Mouse (Mus musculus) lung, postnatal 0 days (tissue): ENCODE results near the gene 9930022D16Rik. TPM values are rescaled to one million over a fixed set of nuclear protein-coding genes. Genes with fewer than 3 reads are reported as not detected.

ENCODE experiments used
- ATAC-seq: fragments of 200-750 bp; cut with Nextera tagmentation; 2 replicates; pipeline ENCODE4 v1.8.0; 2017; ENCODE audit warnings: moderate library complexity
- DNase-seq: peaks from one replicate; pipeline ENCODE4 v3.0.0-alpha.2; 2016; ENCODE audit warnings: low spot score
- H3K27ac ChIP-seq: fragments of 300-500 bp; sonication (generic); 2 replicates; pipeline ENCODE4 v1.5.1; 2014; ENCODE audit warnings: antibody characterized with exemption, mild to moderate bottlenecking, low read length, mixed read lengths
- H3K27me3 ChIP-seq: fragments of 300-500 bp; sonication (generic); replicated peaks from 2 replicates; pipeline ENCODE4 v1.6.1; 2014; ENCODE audit warnings: low read length, mixed read lengths; ENCODE audit not compliant: insufficient read depth
- H3K36me3 ChIP-seq: fragments of 300-500 bp; sonication (generic); 2 replicates; pipeline ENCODE4 v1.6.1; 2014; ENCODE audit warnings: low read length, mixed read lengths; ENCODE audit not compliant: insufficient read depth
- H3K4me1 ChIP-seq: fragments of 300-500 bp; sonication (generic); 2 replicates; pipeline ENCODE4 v1.6.1; 2014; ENCODE audit warnings: antibody characterized with exemption, low read depth, low read length, mixed read lengths; ENCODE audit not compliant: insufficient read depth
- H3K4me2 ChIP-seq: fragments of 300-500 bp; sonication (generic); replicated peaks from 2 replicates; pipeline ENCODE4 v1.6.1; 2014; ENCODE audit warnings: low read depth, mild to moderate bottlenecking, low read length, moderate library complexity, mixed read lengths
- H3K4me3 ChIP-seq: fragments of 300-500 bp; sonication (generic); 2 replicates; pipeline ENCODE4 v1.5.1; 2014; ENCODE audit warnings: low read depth, low read length
- H3K9ac ChIP-seq: fragments of 300-500 bp; sonication (generic); replicated peaks from 2 replicates; pipeline ENCODE4 v1.6.1; 2014; ENCODE audit warnings: low read depth, mild to moderate bottlenecking
- H3K9me3 ChIP-seq: fragments of 300-500 bp; sonication (generic); 2 replicates; pipeline ENCODE4 v1.6.1; 2016; ENCODE audit warnings: low read length, mixed read lengths
- CTCF ChIP-seq: IDR thresholded peaks from 2 replicates; pipeline ENCODE4 v1.5.1; 2016; ENCODE audit warnings: antibody characterized with exemption, mild to moderate bottlenecking
- EP300 ChIP-seq: IDR thresholded peaks from 2 replicates; pipeline ENCODE4 v1.6.1; 2016; ENCODE audit warnings: antibody characterized with exemption, mild to moderate bottlenecking, control low read depth
- WGBS: fragments of 180-500 bp; shearing (Covaris S2); extraction: QIAGEN DNeasy Blood & Tissue Kit; methylation state at CpG from one replicate; pipeline ENCODE4 v1.1.7; 2014; 5-methylcytosine and 5-hydroxymethylcytosine counted together
- polyA plus RNA-seq: library from polyadenylated mRNA; unstranded; fragments of >200 nt; fragmentation: Nextera tagmentation; extraction: Ambion mirVana; gene quantifications from 2 replicates; pipeline ENCODE4 v1.2.1, GENCODE M21; 2015

Gene 9930022D16Rik
- polyA plus RNA-seq, 1 experiment from 2014 or later: 0.07 TPM

DNA sequence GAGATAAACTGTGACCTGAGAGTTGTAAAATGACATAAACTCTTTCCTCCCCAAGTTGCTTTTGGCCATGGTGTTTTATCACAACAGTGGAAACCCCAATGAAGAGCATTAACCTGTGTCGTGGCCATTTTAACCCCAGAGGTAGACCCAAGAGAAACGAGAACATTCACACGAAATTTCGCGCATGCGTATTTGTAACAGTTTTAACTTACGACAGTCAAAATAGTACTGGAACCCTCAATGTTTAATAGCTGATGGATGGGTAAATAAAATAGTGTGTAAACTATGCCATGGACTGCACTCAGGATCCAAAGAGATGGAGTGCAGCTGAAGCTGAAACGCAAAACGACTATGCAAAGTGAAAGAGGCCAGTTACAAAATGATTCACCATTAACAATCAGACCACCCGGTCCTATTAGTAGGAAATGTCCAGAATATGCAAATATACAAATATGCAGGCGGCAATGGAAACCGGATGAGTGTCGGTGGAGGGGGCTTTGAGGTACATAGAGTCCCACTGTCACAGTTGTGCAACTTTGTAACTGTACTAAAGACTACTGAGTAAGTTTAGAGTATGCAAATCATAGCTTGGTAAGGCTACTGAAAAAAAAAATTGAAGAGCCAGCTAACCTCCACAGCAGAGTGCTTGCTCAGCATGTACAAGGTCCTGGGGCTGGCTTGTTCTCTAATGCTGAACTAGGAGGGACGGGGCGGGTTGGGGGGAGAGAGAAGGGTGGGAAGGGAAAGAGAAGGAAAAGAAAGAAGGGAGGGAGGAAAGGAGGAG lies 3.3 kb upstream of the 9930022D16Rik start:
- DNase-seq (no peak), ATAC-seq (no peak)
- H3K36me3 ChIP-seq: no peaks in the 10 kb centered on the region
- H3K4me1 ChIP-seq: no peaks in the 10 kb centered on the region
- WGBS: 85% methylated on average over 15 of the region's 15 CpGs
- no peak overlapping the region for H3K4me2 ChIP-seq
- H3K27me3 ChIP-seq: no peaks in the 10 kb centered on the region
- no peak overlapping the region for H3K9ac ChIP-seq
- TF ChIP-seq CTCF (no peak), EP300 (no peak)
- H3K9me3 ChIP-seq: no peaks in the 10 kb centered on the region
- H3K4me3 ChIP-seq: no peak overlapping the region
- no peak overlapping the region for H3K27ac ChIP-seq

DNA sequence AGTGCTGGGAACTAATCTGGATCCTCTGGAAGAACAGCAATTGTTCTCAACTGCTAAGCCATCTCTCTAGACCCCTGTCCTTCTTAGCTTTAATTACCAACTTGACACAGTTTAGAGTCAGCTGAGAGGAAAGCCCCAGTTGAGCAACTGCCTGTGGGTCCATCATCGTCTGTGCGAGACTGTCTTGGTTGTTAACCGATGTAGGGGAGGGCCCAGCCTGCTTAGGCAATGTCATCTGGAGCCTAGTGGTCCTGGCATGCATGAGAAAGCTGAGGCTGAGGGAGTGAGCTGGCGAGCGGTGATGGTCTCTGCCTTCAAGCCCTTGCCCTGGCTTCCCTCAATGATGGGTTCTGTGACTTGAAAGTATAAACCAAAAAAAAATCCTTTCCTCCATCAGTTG lies 1.1 kb downstream of the 9930022D16Rik start:
- Histone ChIP-seq H3K4me1 (no peaks in the 10 kb centered on the region; the same call in 1 of the 2 replicates), H3K4me3 (no peak overlapping the region), H3K4me2 (no peak overlapping the region), H3K9me3 (no peaks in the 10 kb centered on the region), H3K27ac (no peak overlapping the region), H3K9ac (no peak overlapping the region), H3K36me3 (no peaks in the 10 kb centered on the region), H3K27me3 (no peaks in the 10 kb centered on the region)
- WGBS: 91% methylated on average over 5 of the region's 5 CpGs
- TF ChIP-seq CTCF (no peak), EP300 (no peak)
- DNase-seq (no peak), ATAC-seq (no peak)

DNA sequence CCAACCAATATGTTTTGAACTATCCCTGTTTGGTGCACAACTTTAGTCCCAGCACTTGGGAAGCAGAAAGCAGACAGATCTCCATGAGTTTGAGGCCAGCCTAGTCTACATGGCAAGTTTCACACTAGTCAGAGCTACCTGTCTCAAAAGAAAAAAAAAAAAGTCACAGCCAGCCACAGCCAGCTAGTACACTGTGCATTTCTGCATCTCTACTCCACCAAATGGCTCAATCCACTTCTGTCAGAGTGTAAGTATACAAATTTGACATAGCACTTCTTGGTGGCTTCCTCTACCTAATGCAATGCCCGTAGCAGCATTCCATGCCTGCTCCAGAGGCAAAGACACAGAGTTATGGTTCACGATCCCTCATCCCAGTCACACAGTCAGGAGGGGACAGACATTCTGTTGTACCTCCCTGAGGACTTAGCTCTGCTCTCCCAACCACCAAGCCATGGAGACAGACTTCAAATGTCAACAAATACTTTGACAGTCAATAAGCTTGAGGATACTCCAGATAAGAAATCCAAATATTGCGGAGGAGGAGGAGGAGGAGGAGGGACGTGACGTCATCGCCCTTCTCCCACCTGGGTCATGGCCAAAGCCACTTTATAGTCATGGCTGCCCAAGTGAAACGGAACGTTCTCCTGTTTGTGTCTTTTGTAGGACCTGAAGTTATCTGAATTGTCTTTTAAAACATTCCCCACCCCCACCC lies 3.1 kb downstream of the 9930022D16Rik start:
- H3K36me3 ChIP-seq: no peaks in the 10 kb centered on the region
- ATAC-seq: peak; percentile 83
- H3K9ac ChIP-seq: no peak overlapping the region
- H3K4me1 ChIP-seq: no peaks in the 10 kb centered on the region; the same call in 1 of the 2 replicates
- 27% methylated on average over 8 of the region's 8 CpGs for WGBS
- no peak overlapping the region for H3K4me3 ChIP-seq
- no peaks in the 10 kb centered on the region for H3K27me3 ChIP-seq
- no peak overlapping the region for H3K4me2 ChIP-seq
- peak; percentile 80 for DNase-seq
- H3K9me3 ChIP-seq: no peaks in the 10 kb centered on the region
- peak overlapping the region; percentile 38; the same call in 1 of the 2 replicates for H3K27ac ChIP-seq
- peak; percentile 79 for TF ChIP-seq EP300
- no peak for TF ChIP-seq CTCF

DNA sequence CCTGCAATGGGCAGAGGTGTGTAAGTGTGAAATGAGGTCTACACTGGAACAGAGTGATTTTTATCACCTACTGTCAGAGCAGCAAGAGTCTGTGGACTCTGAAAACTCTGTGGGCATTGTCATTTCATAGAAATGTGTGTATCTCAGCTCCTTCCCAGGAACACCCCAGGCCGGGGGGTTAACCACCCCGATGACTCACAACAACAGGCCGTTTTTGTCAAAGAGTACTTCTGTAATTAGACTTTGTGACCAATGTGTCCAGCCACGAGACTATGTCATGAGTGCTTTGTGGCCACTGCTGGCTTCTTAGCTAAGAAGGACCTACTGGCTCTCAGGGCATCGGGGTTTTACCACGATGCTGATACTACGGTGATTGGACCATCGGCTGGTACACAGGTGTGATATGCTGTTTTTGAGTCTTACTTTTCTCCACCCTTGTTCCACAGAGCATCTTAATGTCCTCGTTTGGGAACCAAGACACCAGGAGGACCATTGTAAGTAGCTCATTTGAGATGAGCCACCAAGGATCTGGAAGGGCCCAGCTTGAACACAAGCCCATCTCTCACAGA lies 3.8 kb downstream of the 9930022D16Rik start:
- DNase-seq (peak; percentile 42), ATAC-seq (peak; percentile 39)
- 65% methylated on average over 9 of the region's 9 CpGs for whole genome bisulfite sequencing
- no peak overlapping the region for H3K4me2 ChIP-seq
- no peaks in the 10 kb centered on the region for H3K27me3 ChIP-seq
- peak overlapping the region; percentile 51; the same call in 1 of the 2 replicates for H3K27ac ChIP-seq
- no peaks in the 10 kb centered on the region for H3K36me3 ChIP-seq
- H3K4me1 ChIP-seq: no peaks in the 10 kb centered on the region; the same call in 1 of the 2 replicates
- no peaks in the 10 kb centered on the region for H3K9me3 ChIP-seq
- H3K9ac ChIP-seq: no peak overlapping the region
- TF ChIP-seq EP300: no peak
- no peak for TF ChIP-seq CTCF
- H3K4me3 ChIP-seq: no peak overlapping the region

DNA sequence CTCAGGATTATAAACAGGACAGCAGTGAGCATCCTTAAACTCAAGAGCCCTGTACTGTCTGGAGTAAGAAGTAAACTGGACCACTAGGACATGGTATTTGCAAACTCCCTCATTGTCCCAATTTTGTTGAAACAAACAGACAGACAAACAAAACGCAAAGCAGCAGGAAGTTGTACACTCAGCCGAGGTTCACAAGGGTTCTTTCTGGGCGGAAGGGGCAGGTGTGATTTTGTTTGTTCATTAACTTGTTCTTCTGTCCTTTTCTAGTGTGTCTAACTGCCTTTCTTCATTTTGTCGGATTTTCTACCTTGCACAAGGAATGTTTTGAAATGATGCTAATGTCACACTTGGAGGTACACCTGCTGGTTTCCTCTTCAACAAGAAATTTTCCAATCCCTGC lies 5.7 kb downstream of the 9930022D16Rik start:
- Histone ChIP-seq H3K27ac (no peak overlapping the region), H3K9me3 (no peaks in the 10 kb centered on the region), H3K4me2 (no peak overlapping the region), H3K4me3 (no peak overlapping the region), H3K9ac (no peak overlapping the region), H3K4me1 (no peaks in the 10 kb centered on the region; the same call in 1 of the 2 replicates), H3K36me3 (no peaks in the 10 kb centered on the region), H3K27me3 (no peaks in the 10 kb centered on the region)
- TF ChIP-seq EP300 (no peak), CTCF (no peak)
- DNase-seq (no peak), ATAC-seq (no peak)
- 30% methylated on average over 4 of the region's 4 CpGs for WGBS

DNA sequence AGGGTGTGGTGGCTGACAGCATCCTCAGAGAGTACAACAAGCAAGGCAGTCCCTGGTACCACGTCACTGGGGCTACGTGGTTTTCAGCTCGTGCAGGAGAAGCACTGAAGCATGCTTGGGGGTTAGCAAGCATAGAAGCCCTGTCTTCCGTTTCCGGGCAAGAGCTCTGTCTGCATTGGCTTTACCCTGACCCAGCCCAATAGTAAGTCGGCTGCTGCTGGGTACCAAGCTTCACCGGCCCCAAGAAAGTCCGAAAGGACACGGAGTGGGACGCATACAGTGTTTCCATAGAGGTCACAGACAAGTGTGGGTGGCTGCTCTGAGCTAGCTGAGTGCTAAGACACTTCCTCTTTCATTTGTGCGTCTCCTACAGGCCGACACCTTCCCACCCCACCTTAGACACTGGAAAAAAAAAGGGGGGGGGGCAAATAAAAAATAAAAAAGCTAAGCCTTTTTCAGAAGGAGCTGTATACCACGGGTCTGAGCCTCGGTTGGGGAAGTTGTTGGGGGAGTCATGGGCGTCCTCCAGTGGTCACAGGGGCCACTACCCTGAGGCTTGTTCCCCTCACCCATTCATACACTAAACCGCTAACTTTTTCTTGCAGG lies 6.3 kb downstream of the 9930022D16Rik start:
- TF ChIP-seq CTCF: no peak; the same call in 1 of the 2 replicates
- TF ChIP-seq EP300: no peak
- Histone ChIP-seq H3K4me3 (no peak overlapping the region), H3K36me3 (no peaks in the 10 kb centered on the region), H3K9ac (no peak overlapping the region), H3K4me1 (peaks cover under 1% of the 10 kb centered on the region; the same call in 1 of the 2 replicates), H3K4me2 (0 out of 2 replicates have a peak overlapping the region, but pooled peaks have one; percentile 4), H3K27ac (no peak overlapping the region), H3K9me3 (no peaks in the 10 kb centered on the region), H3K27me3 (no peaks in the 10 kb centered on the region)
- 35% methylated on average over 16 of the region's 16 CpGs for WGBS
- DNase-seq (peak; percentile 49), ATAC-seq (peak; percentile 25)
